Mouse (Mus musculus) right cerebral cortex, postnatal 4 days (tissue): ENCODE measurements around the gene Klf3.

ENCODE experiments used
- DNase-seq: peaks from one replicate; pipeline ENCODE4 v3.0.0-alpha.2; 2022

Gene Klf3

GRCm38 (mm10) chr5:64802795-64803719 lies at the start of gene Klf3:
Gene Klf3 (plus strand): TSS chr5:64803388.
- DNase-seq: peak; percentile 74

GRCm38 (mm10) chr5:64762295-64762694 lies 40.9 kb upstream of the Klf3 start:
- DNase-seq: no peak

GRCm38 (mm10) chr5:64764452-64764851 lies 38.7 kb upstream of the Klf3 start:
- DNase-seq: no peak

GRCm38 (mm10) chr5:64765765-64766164 lies 37.4 kb upstream of the Klf3 start:
- DNase-seq: no peak

GRCm38 (mm10) chr5:64766626-64767025 lies 36.6 kb upstream of the Klf3 start:
- no peak for DNase-seq

GRCm38 (mm10) chr5:64771619-64772018 lies 31.6 kb upstream of the Klf3 start:
- DNase-seq: no peak

GRCm38 (mm10) chr5:64778211-64778610 lies 25.0 kb upstream of the Klf3 start:
- no peak for DNase-seq

- no peak for DNase-seq
Measured at GRCm38 (mm10) chr5:64779285-64779684, 23.9 kb upstream of the Klf3 start.

- no peak for DNase-seq
Measured at GRCm38 (mm10) chr5:64780778-64781177, 22.4 kb upstream of the Klf3 start.

GRCm38 (mm10) chr5:64788175-64788574 lies 15.0 kb upstream of the Klf3 start:
- DNase-seq: no peak

- DNase-seq: no peak
Measured at GRCm38 (mm10) chr5:64798209-64798608, 5.0 kb upstream of the Klf3 start.

GRCm38 (mm10) chr5:64801545-64801944 lies 1.6 kb upstream of the Klf3 start:
- no peak for DNase-seq

- no peak for DNase-seq
Measured at GRCm38 (mm10) chr5:64802143-64802542, 1.0 kb upstream of the Klf3 start.

- DNase-seq: peak; percentile 58
Measured at GRCm38 (mm10) chr5:64803720-64804462, 703 bp downstream of the Klf3 start.

- no peak for DNase-seq
Measured at GRCm38 (mm10) chr5:64805131-64805872, 2.1 kb downstream of the Klf3 start.

GRCm38 (mm10) chr5:64805873-64806505 lies 2.8 kb downstream of the Klf3 start:
- DNase-seq: no peak

GRCm38 (mm10) chr5:64806600-64806999 lies 3.4 kb downstream of the Klf3 start:
- no peak for DNase-seq

GRCm38 (mm10) chr5:64807159-64807558 lies 4.0 kb downstream of the Klf3 start:
- no peak for DNase-seq

- no peak for DNase-seq
Measured at GRCm38 (mm10) chr5:64807603-64808002, 4.4 kb downstream of the Klf3 start.

GRCm38 (mm10) chr5:64808106-64809010 lies 5.2 kb downstream of the Klf3 start:
- DNase-seq: no peak

- DNase-seq: no peak
Measured at GRCm38 (mm10) chr5:64809257-64809656, 6.1 kb downstream of the Klf3 start.

GRCm38 (mm10) chr5:64809864-64810263 lies 6.7 kb downstream of the Klf3 start:
- DNase-seq: no peak
